Mouse (Mus musculus) heart, postnatal 0 days (tissue): ENCODE data around the gene Klf16. TPM values are rescaled to one million over a fixed set of nuclear protein-coding genes. Genes with fewer than 3 reads are reported as not detected.

Experiments
- ATAC-seq: fragments of 200-750 bp; cut with Nextera tagmentation; 2 replicates; pipeline ENCODE4 v1.8.0; 2017; ENCODE audit warnings: low read depth, moderate number of reproducible peaks, moderate library complexity; ENCODE audit not compliant: insufficient read depth
- DNase-seq: peaks from one replicate; pipeline ENCODE4 v3.0.0-alpha.2; 2016; ENCODE audit warnings: low spot score
- H3K27ac ChIP-seq: fragments of 300-500 bp; sonication (generic); 2 replicates; pipeline ENCODE4 v1.5.1; 2014; ENCODE audit warnings: low read depth, mild to moderate bottlenecking
- H3K27me3 ChIP-seq: fragments of 300-500 bp; sonication (generic); 2 replicates; pipeline ENCODE4 v1.6.1; 2014; ENCODE audit warnings: low read length, mixed read lengths; ENCODE audit not compliant: control insufficient read depth, insufficient read depth
- H3K36me3 ChIP-seq: fragments of 300-500 bp; sonication (generic); replicated peaks from 2 replicates; pipeline ENCODE4 v1.6.1; 2014; ENCODE audit warnings: low read length, mixed read lengths; ENCODE audit not compliant: control insufficient read depth, insufficient read depth
- H3K4me1 ChIP-seq: fragments of 300-500 bp; sonication (generic); 2 replicates; pipeline ENCODE4 v1.6.1; 2014; ENCODE audit warnings: antibody characterized with exemption; ENCODE audit not compliant: control insufficient read depth, insufficient read depth
- H3K4me2 ChIP-seq: fragments of 300-500 bp; sonication (generic); 2 replicates; pipeline ENCODE4 v1.6.1; 2014; ENCODE audit warnings: low read depth, mild to moderate bottlenecking, low read length, moderate library complexity
- H3K4me3 ChIP-seq: fragments of 300-500 bp; sonication (generic); 2 replicates; pipeline ENCODE4 v1.5.1; 2014; ENCODE audit warnings: low read depth, low read length
- H3K9ac ChIP-seq: fragments of 300-500 bp; sonication (generic); replicated peaks from 2 replicates; pipeline ENCODE4 v1.6.1; 2014; ENCODE audit warnings: low read depth, low read length, mixed read lengths
- H3K9me3 ChIP-seq: fragments of 300-500 bp; sonication (generic); replicated peaks from 2 replicates; pipeline ENCODE4 v1.6.1; 2016; ENCODE audit warnings: low read length; ENCODE audit not compliant: control insufficient read depth
- CTCF ChIP-seq: IDR thresholded peaks from 2 replicates; pipeline ENCODE4 v1.5.1; 2016; ENCODE audit warnings: antibody characterized with exemption, control low read depth, low read depth
- EP300 ChIP-seq: IDR thresholded peaks from 2 replicates; pipeline ENCODE4 v1.6.1; 2016; ENCODE audit warnings: antibody characterized with exemption, low read depth
- WGBS: fragments of 180-500 bp; shearing (Covaris S2); extraction: QIAGEN DNeasy Blood & Tissue Kit; methylation state at CpG from one replicate; pipeline ENCODE4 v1.1.7; 2014; 5-methylcytosine and 5-hydroxymethylcytosine counted together
- polyA plus RNA-seq: library from polyadenylated mRNA; unstranded; fragments of >200 nt; fragmentation: Nextera tagmentation; extraction: Ambion mirVana; gene quantifications from 2 replicates; pipeline ENCODE4 v1.2.1, GENCODE M21; 2015
- total RNA-seq: library from RNA; depleted of rRNA; stranded (reverse); fragments of >200 nt; gene quantifications from 2 replicates; pipeline ENCODE4 v1.2.3, GENCODE M21; 2014; ENCODE audit warnings: low replicate concordance

Gene Klf16
- total and polyA plus RNA-seq, 2 experiments from 2014 or later, result 3.5 to 9.3 TPM

- H3K4me3 ChIP-seq, result peak overlapping the region; percentile 80
- WGBS, result 4% methylated on average over 12 of the region's 12 CpGs
- H3K27ac ChIP-seq, result peak overlapping the region; percentile 76
- ATAC-seq (no peak), DNase-seq (no peak)
- H3K4me1 ChIP-seq, result peaks cover 22% of the 10 kb centered on the region
- H3K4me2 ChIP-seq, result peak overlapping the region; percentile 97
- no peak for TF ChIP-seq CTCF
- TF ChIP-seq EP300, result no peak
- H3K36me3 ChIP-seq, result peaks cover 5% of the 10 kb centered on the region; the same call in 1 of the 2 replicates
- peak overlapping the region; percentile 93 for H3K9ac ChIP-seq
- H3K9me3 ChIP-seq, result no peaks in the 10 kb centered on the region
- no peaks in the 10 kb centered on the region for H3K27me3 ChIP-seq
These were observed 12.2 kb upstream of the Klf16 start for GRCm38 (mm10) chr10:80589127-80589878.

- DNase-seq, result peak; percentile 65
- H3K4me3 ChIP-seq, result no peak overlapping the region; the same call in 1 of the 2 replicates
- H3K4me1 ChIP-seq, result peaks cover 24% of the 10 kb centered on the region
- ATAC-seq, result peak; percentile 40
- TF ChIP-seq CTCF (no peak), EP300 (peak; percentile 67)
- H3K36me3 ChIP-seq, result peaks cover 5% of the 10 kb centered on the region; the same call in 1 of the 2 replicates
- no peaks in the 10 kb centered on the region for H3K9me3 ChIP-seq
- H3K27ac ChIP-seq, result peak overlapping the region; percentile 81
- no peak overlapping the region for H3K9ac ChIP-seq
- H3K4me2 ChIP-seq, result peak overlapping the region; percentile 46
- WGBS, result 52% methylated on average over 4 of the region's 4 CpGs
- H3K27me3 ChIP-seq, result no peaks in the 10 kb centered on the region
These were observed 10.2 kb upstream of the Klf16 start for GRCm38 (mm10) chr10:80587305-80587657.

- DNase-seq, result no peak
- no peak for TF ChIP-seq EP300
- TF ChIP-seq CTCF, result no peak
- no peaks in the 10 kb centered on the region for H3K27me3 ChIP-seq
- 88% methylated on average over 43 of the region's 51 CpGs for WGBS
- H3K4me1 ChIP-seq, result peaks cover 24% of the 10 kb centered on the region
- ATAC-seq, result no peak
- H3K4me3 ChIP-seq, result peak overlapping the region; percentile 23
- peaks cover 5% of the 10 kb centered on the region for H3K36me3 ChIP-seq
- peak overlapping the region; percentile 46 for H3K4me2 ChIP-seq
- H3K9me3 ChIP-seq, result no peaks in the 10 kb centered on the region
- H3K9ac ChIP-seq, result peak overlapping the region; percentile 30; the same call in 1 of the 2 replicates
- peak overlapping the region; percentile 81 for H3K27ac ChIP-seq
These were observed 9.5 kb upstream of the Klf16 start for GRCm38 (mm10) chr10:80586407-80587304.

- Histone ChIP-seq H3K27ac (no peak overlapping the region), H3K4me3 (no peak overlapping the region), H3K36me3 (peaks cover 5% of the 10 kb centered on the region), H3K4me2 (peak overlapping the region; percentile 46), H3K9ac (no peak overlapping the region), H3K27me3 (no peaks in the 10 kb centered on the region), H3K4me1 (peaks cover 24% of the 10 kb centered on the region), H3K9me3 (no peaks in the 10 kb centered on the region)
- WGBS, result 85% methylated on average over 8 of the region's 8 CpGs
- no peak for ATAC-seq
- TF ChIP-seq CTCF (no peak), EP300 (no peak)
- DNase-seq, result no peak
These were observed 8.5 kb upstream of the Klf16 start for GRCm38 (mm10) chr10:80585581-80585980.

- H3K4me3 ChIP-seq, result no peak overlapping the region
- ATAC-seq (no peak), DNase-seq (no peak)
- peaks cover 5% of the 10 kb centered on the region for H3K36me3 ChIP-seq
- peak overlapping the region; percentile 46 for H3K4me2 ChIP-seq
- peaks cover 24% of the 10 kb centered on the region for H3K4me1 ChIP-seq
- peak overlapping the region; percentile 30; the same call in 1 of the 2 replicates for H3K27ac ChIP-seq
- no peak for TF ChIP-seq EP300
- TF ChIP-seq CTCF, result no peak
- WGBS, result 60% methylated on average over 12 of the region's 12 CpGs
- 0 out of 2 replicates have a peak overlapping the region, but pooled peaks have one; percentile 10 for H3K9ac ChIP-seq
- H3K27me3 ChIP-seq, result no peaks in the 10 kb centered on the region
- no peaks in the 10 kb centered on the region for H3K9me3 ChIP-seq
These were observed 7.8 kb upstream of the Klf16 start for GRCm38 (mm10) chr10:80584642-80585552.
